In the genomic region with DNA sequence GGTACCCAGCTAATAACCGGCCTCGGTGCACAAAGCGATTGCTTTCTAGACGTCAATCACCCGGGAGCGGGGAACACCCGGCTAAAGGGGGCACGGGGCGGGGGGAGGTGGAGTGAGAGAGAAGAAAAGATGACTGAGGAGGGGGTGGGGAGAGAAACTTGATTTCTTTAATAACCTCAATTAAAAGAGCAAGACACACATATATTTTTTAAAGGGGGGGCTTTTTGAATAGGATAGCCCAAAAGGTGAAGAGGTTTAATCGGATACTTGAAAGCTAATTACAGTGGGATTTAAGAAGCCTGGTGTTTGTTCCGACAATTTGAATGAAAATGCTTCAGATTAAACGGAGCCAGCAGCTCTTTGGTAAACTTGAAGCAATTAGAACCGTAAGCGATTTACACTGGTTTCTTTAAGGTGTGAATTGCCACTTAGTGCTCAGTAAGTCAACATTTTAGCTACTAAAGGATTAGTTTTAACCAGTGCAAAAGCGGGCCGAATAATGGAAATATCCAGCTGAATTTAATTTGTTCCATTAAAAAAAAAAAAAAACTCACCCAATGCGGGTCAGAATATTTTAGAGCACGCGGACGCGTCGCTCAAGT, we compare ENCODE assay signal across 10 mouse cellular contexts. TPM values are rescaled to one million over a fixed set of nuclear protein-coding genes. Genes with fewer than 3 reads are reported as not detected.
A peak's percentile ranks its signal among the peaks of the same experiment; 100 is the strongest.
DNase-seq lines count a peak whose midpoint lies in the region; ATAC-seq lines count a peak whose summit lies in the region.
"Had no signal": no experiment of that assay in that cellular context is flagged by ENCODE, and none has a peak within 500 bp of the region (broad histone marks: within the 10 kb centered on the region; RNA-seq: fewer than 3 reads in every experiment).

No protein-coding gene starts in this region.

- H3K9me3 ChIP-seq in liver, embryonic 11.5 days (ENCODE audit: control insufficient read depth, low read length): no peaks in the 10 kb centered on the region
- no peaks in the 10 kb centered on the region for H3K9me3 ChIP-seq in embryonic facial prominence, embryonic 15.5 days (replicated peaks)
- no peaks in the 10 kb centered on the region for H3K9me3 ChIP-seq in limb, embryonic 11.5 days (ENCODE audit: control insufficient read depth, low read length)

- H3K27ac ChIP-seq in liver, embryonic 11.5 days (ENCODE audit: low read depth, low read length): no peak overlapping the region
- peak overlapping the region; percentile 80 for H3K27ac ChIP-seq in embryonic facial prominence, embryonic 15.5 days (replicated peaks)
- H3K27ac ChIP-seq in limb, embryonic 11.5 days (replicated peaks; ENCODE audit: low read depth, low read length): no peak overlapping the region

- WGBS in liver, embryonic 11.5 days: 1% methylated on average over 22 of the region's 22 CpGs
- WGBS in embryonic facial prominence, embryonic 15.5 days: 1% methylated on average over 22 of the region's 22 CpGs
- WGBS in limb, embryonic 11.5 days: under 1% methylated on average over 22 of the region's 22 CpGs

- H3K36me3 ChIP-seq in liver, embryonic 11.5 days (ENCODE audit: control insufficient read depth, insufficient read depth, low read length): no peaks in the 10 kb centered on the region
- no peaks in the 10 kb centered on the region for H3K36me3 ChIP-seq in embryonic facial prominence, embryonic 15.5 days
- H3K36me3 ChIP-seq in limb, embryonic 11.5 days (ENCODE audit: control insufficient read depth, insufficient read depth, low read length): no peaks in the 10 kb centered on the region

- no peak for ATAC-seq in liver, embryonic 11.5 days (replicated peaks; ENCODE audit: low FRiP score)
- no peak for ATAC-seq in embryonic facial prominence, embryonic 15.5 days (ENCODE audit: insufficient number of reproducible peaks, low FRiP score, low TSS enrichment, low read depth)
- no peak for ATAC-seq in limb, embryonic 11.5 days (ENCODE audit: insufficient number of reproducible peaks, low FRiP score, low TSS enrichment, low read depth)
- ATAC-seq in CD4-positive, CD25-positive, alpha-beta regulatory T cell, adult 4 months: no peak

- H3K4me3 ChIP-seq in liver, embryonic 11.5 days (ENCODE audit: low read depth, low read length): peak overlapping the region; percentile 40
- H3K4me3 ChIP-seq in embryonic facial prominence, embryonic 15.5 days (replicated peaks): peak overlapping the region; percentile 50
- peak overlapping the region; percentile 34; the same call in 1 of the 2 replicates for H3K4me3 ChIP-seq in limb, embryonic 11.5 days (ENCODE audit: low read depth, low read length)
- H3K4me3 ChIP-seq: erythroblast, embryonic 14.5 days had no signal

- H3K4me1 ChIP-seq in liver, embryonic 11.5 days (replicated peaks; ENCODE audit: control insufficient read depth, insufficient read depth, low read length): peaks cover 6% of the 10 kb centered on the region; the same call in 1 of the 2 replicates
- peaks cover 30% of the 10 kb centered on the region for H3K4me1 ChIP-seq in embryonic facial prominence, embryonic 15.5 days
- H3K4me1 ChIP-seq in limb, embryonic 11.5 days (ENCODE audit: control insufficient read depth, insufficient read depth, low read length): peaks cover 8% of the 10 kb centered on the region; the same call in 1 of the 2 replicates

- H3K27me3 ChIP-seq in liver, embryonic 11.5 days (replicated peaks; ENCODE audit: control insufficient read depth, insufficient read depth, low read length): peaks cover 98% of the 10 kb centered on the region
- H3K27me3 ChIP-seq in embryonic facial prominence, embryonic 15.5 days: peaks cover 77% of the 10 kb centered on the region
- peaks cover 66% of the 10 kb centered on the region for H3K27me3 ChIP-seq in limb, embryonic 11.5 days (ENCODE audit: control insufficient read depth, insufficient read depth, low read length)

- no peak overlapping the region for H3K9ac ChIP-seq in liver, embryonic 11.5 days (ENCODE audit: low read depth, low read length)
- peak overlapping the region; percentile 51 for H3K9ac ChIP-seq in embryonic facial prominence, embryonic 15.5 days
- H3K9ac ChIP-seq in limb, embryonic 11.5 days (ENCODE audit: low read length): no peak overlapping the region

- peak overlapping the region; percentile 59 for H3K4me2 ChIP-seq in liver, embryonic 11.5 days
- peak overlapping the region; percentile 72 for H3K4me2 ChIP-seq in embryonic facial prominence, embryonic 15.5 days (replicated peaks)
- H3K4me2 ChIP-seq in limb, embryonic 11.5 days (ENCODE audit: low read depth, severe bottlenecking): peak overlapping the region; percentile 64

- DNase-seq in liver, embryonic 11.5 days (ENCODE audit: low spot score): no peak
- DNase-seq in liver (no peak), adipocyte (ENCODE audit: low spot score) (no peak)
- DNase-seq in limb, embryonic 11.5 days (ENCODE audit: low spot score): peak; percentile 34
- peak; percentile 59 for DNase-seq in retina, postnatal 1 day
- no peak for DNase-seq in cerebellum, adult 11 months

RNA-seq across cellular contexts. Expression of a gene that starts 1.6 kb away (rescaled TPM):
- polyA plus RNA-seq in liver, embryonic 11.5 days (2014; fragmentation: Nextera tagmentation; extraction: Ambion mirVana): 0.10 and 0.78 TPM in 2 replicates
- 29.9 and 33.6 TPM in 2 replicates for polyA plus RNA-seq in embryonic facial prominence, embryonic 15.5 days (2015; fragmentation: Nextera tagmentation; extraction: Ambion mirVana)
- 0.21 and 0.28 TPM in 2 replicates for polyA plus RNA-seq in limb, embryonic 11.5 days (2014; fragmentation: Nextera tagmentation; extraction: Ambion mirVana)
- polyA plus RNA-seq in CD4-positive, CD25-positive, alpha-beta regulatory T cell, adult 4 months (2017; shearing (Covaris generic)): not detected
- polyA plus RNA-seq: erythroblast, embryonic 14.5 days; liver, adult 2 months had no signal

Comparison
In these comparisons a context has a peak if more than half of its experiments do, and no peak if none do; other contexts are left out.
1. DNase-seq: peak in limb, embryonic 11.5 days (single experiment) and retina, postnatal 1 day (single experiment); none in liver, embryonic 11.5 days (single experiment), liver (single experiment), adipocyte (single experiment) and cerebellum, adult 11 months (single experiment).
2. RNA of a gene that starts 1.6 kb away (polyA plus RNA-seq): 29.9 to 33.6 TPM in embryonic facial prominence, embryonic 15.5 days; 0.21 to 0.28 TPM in limb, embryonic 11.5 days, 0.10 to 0.78 TPM in liver, embryonic 11.5 days and not detected in CD4-positive, CD25-positive, alpha-beta regulatory T cell, adult 4 months; every median in the first group is over 10 times any median in the second.
3. Peak in every context shown above with its lines, with median percentiles within 50 percentile points of each other: H3K4me2 ChIP-seq and H3K4me3 ChIP-seq.